Mouse (Mus musculus): ENCODE results near the gene Ccdc14.

- TF ChIP-seq CTCF (IDR thresholded peaks at IDR 0.05; ENCODE audit: insufficient read depth, low read length) (no peak), POLR2A (IDR thresholded peaks at IDR 0.05; ENCODE audit: borderline replicate concordance, extremely low read depth, low read depth, low read length) (no peak)
Measured at GRCm38 (mm10) chr16:34672822-34673221, 17.6 kb upstream of the Ccdc14 start.

Data from lung, adult 2 months (tissue).